Mouse (Mus musculus) CH12F3 (cell line): Measurements from ENCODE around the gene Krt10.

Experiments
- in situ Hi-C: fragments of 300-500 bp; cut with MboI; formaldehyde crosslinking; loops from 2 replicates; pipeline ENCODE4 v1.14.3; 2020; ENCODE audit warnings: low sequenced_read_pairs

Gene Krt10

DNA sequence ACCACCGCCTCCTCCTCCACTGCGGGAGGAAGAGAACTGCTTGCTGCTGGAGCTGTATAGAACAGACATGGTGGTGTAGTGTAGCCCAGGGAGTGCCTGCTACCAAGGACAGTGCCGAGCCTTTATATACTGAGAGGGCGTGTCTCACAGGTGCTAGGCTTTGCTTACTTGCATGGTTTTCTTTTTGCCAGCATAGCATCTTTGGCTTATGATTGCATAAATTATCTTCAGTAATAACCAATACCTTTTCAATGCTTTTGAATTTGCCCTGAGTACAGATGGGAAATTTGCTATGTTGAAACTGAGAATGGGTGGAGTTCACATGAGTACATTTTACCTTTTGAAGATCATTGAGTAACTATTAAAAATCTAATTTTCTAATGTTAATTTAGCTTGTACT is at the start of gene Krt10:
TSS of gene Krt10 (minus strand) at position 101 of the 400 bp plus-strand sequence.
- in situ Hi-C loops = no loop called here

DNA sequence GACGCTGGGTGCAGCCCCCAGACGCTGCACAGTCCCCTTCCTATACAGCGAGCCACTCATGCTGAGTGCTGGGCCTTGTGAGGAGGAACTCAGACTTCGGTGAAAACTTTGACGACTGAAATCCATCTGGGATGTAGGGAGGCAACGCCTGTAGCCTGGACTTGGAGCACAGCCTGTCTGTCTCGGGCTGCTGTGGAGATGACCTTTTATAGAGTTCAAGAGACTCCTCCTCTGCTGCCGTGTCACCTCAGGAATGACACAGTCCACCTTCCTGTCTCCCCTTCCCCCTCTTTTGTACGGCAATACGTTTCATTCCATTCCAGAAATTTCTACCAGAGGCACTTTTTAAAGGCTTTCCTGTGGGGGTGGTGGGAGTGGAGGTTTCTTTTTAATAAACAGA is 48.8 kb upstream of the Krt10 start, which contains the start of gene Krt20:
TSS of gene Krt20 (minus strand) at position 179 of the 400 bp plus-strand sequence.
- in situ Hi-C loops = no loop called here

DNA sequence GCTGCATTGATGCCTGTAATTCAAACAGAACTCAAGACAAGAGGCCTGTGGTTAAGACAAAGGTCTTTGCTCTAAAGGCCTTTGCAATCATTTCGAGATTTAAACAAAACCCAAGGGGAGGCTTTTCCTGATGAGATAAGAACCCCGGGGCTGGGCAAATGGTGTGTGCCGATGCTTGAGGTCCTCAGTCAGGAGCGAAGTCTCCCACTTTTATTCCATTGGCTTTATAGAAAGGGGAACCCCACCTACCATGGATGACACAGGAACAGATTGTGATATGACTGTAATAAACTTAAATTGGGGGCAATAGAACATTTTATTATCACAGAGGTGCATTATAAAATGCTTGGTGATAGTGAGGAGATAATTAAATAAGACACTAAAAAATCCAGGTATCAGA is 47.5 kb upstream of the Krt10 start:
- in situ Hi-C loops = no loop called here

DNA sequence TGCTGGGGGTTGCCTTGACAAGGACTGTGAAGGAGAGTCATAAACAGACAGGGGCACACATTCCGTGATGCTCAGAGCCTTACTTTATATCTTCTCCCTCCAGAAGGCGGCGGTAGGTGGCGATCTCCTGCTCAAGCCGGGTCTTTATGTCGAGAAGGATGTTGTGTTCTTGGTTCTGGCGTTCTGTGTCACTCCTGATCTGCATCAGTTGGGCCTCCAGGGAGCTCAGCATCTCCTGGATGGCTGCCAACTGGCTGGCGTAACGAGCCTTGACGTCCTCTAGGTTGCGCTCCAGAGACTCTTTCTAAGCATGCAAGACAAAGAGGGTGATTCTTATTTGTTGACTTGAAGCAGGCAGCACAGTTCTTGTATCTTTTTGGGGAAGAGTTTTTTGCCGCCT is 41.5 kb upstream of the Krt10 start:
- in situ Hi-C loops = no loop called here

DNA sequence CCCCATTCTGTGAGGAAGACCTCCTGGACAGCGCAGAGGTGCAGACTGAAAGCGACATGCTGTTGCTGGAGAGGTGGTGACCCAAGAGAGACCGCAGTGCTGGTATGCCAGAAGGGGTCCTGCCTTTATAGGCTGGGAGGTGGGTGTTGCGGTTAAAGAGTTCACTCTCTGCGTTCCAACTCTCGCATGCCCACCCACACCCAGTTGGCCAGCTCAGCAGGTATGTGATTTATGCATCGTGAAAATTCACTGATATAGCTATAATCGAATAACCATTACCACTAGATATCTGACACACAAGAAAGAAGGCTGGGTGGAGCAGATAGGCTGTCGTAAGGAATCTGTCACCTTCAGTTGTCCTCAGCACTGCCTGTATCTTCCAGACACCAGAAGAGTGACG is 33.0 kb upstream of the Krt10 start, which contains the start of gene Krt12:
TSS of gene Krt12 (minus strand) at position 101 of the 400 bp plus-strand sequence.
- in situ Hi-C loops = no loop called here

DNA sequence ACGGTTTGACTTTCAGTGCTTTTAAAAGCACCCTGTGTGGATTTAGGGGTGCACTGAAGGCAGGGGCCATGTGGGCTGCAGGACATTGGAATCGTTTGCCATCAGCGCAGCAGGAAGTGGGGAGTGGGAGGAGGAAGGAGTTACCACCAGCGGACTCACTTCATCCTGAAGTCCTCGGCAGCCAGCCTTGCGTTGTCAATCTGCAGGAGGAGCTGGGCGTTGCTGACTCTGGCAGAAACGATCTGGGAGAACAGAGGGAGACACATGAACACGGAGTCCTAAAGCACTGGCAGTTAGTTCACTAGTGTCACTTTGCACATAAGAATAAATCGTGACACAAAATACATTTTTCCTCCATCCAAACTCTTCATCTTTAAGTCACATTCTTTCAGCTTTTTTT is 31.4 kb upstream of the Krt10 start:
- in situ Hi-C loops = no loop called here

DNA sequence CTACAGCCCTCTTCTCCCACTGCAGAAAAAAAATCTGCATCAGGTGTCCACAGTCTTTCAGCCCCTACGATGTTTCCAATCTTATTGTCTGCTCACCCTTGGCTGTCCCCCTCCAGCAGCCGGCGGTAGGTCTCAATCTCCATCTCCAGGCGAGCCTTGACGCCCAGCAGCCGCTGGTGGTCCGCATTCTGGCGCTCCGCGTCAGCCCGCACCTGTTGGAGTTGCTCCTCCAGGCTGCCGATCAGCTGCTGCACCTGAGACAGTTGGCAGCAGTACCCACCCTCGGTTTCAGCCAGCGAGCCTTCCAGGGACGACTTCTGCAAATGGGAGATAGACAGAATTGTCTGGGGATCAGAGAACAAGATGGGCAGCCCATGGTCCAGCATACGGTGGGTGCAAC is 28.7 kb upstream of the Krt10 start:
- in situ Hi-C loops = no loop called here

DNA sequence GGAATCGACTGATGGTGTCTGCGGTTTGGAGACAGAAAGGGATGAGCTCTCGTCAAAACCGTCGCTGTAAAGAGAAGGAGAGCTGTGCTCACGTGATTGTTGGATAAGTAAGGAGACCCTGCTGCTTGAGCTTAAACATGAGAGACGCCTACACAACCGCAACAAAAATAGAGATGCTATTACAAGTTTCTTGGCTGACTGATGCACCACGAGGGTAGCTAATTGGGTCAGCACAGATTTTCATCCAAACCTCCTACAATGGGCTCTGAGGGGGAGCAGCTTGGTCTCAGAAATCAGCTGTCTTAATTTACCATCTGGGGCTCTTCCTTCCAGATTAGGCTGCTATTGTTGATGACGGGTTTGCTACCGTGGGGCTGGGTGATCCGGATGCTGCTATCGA is 27.7 kb upstream of the Krt10 start:
- in situ Hi-C loops = no loop called here

DNA sequence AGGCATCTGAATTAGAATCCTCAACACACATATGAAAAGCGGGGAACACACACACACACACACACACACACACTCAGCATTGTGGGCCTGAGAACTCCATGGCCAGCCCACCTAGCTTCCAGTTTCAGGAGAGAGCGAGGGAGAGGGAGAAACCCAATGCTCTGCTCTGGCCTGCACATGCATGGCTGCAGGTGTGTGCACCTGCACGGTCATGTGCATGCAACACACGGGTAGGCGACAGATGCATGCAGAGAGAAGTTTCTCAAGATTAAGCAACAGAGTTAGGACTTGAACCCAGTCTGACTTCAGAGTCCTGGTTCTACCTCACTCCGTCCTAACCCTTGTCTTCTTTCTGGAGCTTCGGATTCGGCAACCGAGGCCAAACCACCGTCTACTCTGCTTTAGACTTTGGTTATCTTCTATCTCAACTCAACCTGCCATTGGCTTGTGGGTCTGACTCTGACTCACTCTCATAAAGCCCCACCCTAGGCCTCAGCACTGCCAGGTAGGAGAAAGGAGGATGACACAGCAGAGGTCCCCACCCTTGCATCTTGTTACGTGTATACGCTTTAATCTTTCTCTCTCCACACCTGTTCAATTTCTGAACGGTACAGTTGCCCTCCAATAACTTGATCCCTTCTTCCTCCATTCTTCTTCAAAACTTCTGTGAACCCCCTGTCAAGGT is 25.4 kb upstream of the Krt10 start:
- in situ Hi-C loops = no loop called here

DNA sequence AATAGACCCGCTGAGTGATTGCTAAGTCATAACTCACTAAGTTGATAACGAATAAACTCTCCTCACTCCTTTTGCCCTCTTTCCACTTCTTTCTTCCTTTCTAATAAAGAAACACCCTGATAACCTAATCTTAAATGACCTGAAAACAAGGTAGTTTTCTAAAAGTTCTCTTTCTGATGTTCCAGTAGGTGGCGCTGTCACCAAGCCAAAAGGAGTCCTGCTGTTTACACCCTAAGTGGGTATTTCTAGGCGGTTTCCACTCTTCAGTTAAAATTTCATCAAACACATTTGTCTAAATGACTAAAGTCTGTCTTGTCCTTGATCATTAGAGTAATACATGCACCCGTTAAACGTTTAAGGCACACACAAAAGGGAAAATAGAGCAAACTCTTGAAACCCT is 24.1 kb upstream of the Krt10 start:
- in situ Hi-C loops = no loop called here

DNA sequence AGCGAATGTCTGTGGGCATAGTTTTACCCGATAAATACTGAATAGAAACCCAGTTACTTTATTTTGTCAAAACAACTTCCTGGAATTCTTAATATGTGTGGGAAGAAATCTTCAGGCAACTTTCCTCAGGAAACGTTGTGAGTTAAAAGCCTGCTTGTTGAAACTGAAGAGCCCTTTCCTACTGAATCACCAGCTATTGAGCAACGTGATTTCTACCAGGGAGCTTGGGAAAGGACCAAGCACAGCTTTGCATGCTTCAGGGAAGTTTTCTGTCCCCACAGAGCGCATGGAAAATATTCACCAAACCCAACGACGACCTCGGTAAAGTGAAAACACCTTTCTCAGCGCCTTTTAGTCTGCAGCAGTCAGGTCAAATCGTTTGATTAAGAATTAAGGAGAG is 17.0 kb upstream of the Krt10 start:
- in situ Hi-C loops = no loop called here

DNA sequence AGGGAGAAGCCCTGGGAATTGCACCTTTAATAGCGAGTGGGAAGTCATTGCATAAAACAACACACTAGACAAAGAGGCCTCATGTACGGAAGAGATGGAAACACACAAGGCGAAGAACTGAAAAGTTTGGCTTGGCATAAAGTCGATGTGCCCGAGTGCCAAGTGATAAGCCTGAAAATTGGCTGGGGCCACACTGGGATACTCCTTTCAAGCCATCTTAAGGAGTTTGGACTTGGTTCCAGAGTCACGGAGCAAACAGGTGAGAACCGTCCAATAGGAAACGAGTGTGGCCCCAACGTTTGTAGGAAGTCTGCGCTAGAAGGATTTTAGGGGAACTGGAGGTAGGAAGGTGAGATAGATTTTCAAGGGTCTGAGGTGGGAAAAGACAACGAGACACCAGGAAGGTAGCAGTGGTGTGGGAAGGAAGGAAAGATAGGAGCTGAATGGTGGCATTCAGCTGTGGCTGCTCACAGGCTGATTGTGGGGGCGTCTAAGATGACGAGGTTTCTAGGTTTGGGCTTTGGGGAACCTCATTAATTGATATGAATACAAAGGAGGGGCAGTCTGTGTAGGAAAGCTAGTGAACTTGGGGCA is 10.9 kb upstream of the Krt10 start:
- in situ Hi-C loops = no loop called here

DNA sequence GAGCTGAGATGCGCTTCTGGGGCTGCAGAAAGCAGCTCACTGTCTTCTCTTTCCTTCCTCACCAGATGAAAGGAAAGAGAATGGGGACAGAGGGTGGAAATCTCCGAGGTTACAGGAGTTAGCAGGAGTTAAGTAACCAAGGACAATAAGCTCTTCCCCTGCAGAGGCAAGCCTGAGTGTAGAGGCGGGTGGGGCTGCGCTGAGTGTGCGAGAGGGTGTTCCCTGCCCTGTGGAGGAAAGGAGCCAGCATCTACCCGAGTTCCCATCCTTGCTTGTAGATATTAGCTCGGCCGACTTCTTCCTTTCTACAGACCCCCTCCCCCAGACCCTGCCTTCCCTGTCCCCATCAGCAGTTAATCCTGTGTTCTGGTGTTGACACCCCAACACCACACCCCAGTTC is 9.7 kb upstream of the Krt10 start:
- in situ Hi-C loops = no loop called here

DNA sequence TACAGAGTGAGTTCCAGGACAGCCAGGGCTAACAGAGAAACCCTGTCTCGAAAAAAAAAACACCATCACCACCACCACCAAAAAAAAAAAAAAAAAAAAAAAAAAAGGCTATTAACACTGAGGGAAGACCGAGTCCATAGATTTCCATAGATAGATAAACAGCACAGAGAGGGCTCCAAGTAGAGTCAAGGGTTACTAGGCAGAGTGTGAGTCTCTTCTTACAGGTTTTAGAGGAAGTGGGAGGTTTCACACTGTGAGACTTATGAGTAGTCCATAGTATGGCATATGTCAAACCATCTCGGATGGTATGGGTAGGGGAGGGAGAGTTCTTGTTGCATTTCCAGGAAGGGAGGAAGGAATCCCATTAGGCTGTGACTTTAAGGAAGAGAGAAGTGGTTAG is 8.9 kb upstream of the Krt10 start:
- in situ Hi-C loops = no loop called here

DNA sequence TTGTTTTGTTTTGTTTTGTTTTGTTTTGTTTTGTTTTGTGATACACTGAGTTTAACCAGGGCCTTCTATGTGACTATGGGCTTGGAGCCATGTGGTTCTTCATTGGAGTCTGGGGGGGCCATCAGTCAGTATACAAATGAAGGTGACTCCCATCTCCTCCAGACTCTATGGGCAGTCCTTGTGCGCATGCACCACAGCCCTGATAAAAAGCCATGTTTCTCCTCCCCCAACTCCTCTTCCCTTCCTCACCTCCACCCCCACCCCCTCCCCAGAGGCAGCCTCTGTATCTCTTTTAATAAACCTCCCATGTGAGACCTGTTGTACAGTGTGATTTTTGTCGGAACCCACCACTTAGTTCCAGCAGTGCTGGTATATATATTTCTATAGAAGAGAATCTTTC is 7.5 kb upstream of the Krt10 start:
- in situ Hi-C loops = no loop called here

DNA sequence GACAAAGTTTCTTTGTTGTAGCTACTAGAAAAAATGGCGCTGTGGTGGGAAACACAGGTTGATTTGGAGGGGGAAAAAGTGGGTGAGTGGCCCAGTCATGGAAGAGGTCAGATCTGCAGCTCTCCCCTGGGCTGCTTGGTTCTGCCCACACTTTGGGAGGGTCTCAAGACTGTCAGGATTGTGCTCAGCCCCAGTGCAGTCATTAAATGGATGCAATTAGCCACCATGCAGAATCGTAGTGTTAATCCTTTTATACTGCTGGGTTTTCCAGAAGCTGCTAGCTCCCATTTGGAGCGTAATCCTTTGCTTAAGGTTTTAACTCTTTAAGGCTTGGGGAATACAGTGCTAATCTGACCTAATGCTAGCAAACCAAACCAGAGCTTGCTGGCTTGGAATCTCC is 6.9 kb upstream of the Krt10 start:
- in situ Hi-C loops = no loop called here

DNA sequence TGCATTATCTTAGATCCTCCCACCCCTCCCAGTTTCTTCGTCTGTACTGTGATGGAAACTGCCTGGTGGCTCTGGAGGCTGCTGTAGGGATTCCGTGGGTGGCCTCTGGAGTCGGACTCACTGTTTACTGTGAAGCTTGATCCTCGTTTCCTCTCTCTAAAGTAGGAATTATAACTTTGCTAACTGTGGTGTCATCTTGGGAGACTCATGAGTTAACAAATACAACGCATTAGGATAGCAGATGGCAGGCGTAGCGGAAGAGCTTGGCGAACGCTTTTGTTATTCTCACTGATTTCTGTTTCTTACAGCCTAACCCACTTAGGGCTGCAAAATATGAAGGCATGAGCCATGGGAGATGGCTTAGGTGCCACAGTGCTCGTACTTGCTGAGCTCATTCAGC is 3.3 kb upstream of the Krt10 start:
- in situ Hi-C loops = no loop called here

DNA sequence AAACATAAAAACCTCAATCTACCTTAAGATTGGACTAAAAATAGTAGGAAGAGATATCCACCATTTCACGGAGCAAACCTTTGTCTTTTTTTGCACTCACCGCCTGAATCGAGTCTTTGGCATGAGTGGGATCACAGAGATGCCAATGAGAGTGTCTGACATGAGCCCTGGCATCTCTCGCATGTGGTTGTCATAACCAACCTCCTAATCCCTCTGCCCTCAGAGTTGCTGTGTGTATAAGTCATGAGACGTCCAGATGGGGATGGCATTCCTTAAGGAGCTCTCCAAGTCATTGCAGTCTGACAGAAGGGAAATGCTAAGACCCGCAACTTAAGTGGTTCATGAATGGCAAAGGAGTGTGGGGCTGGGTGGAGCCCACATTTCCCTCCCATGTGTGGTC is 2.2 kb upstream of the Krt10 start:
- in situ Hi-C loops = no loop called here

DNA sequence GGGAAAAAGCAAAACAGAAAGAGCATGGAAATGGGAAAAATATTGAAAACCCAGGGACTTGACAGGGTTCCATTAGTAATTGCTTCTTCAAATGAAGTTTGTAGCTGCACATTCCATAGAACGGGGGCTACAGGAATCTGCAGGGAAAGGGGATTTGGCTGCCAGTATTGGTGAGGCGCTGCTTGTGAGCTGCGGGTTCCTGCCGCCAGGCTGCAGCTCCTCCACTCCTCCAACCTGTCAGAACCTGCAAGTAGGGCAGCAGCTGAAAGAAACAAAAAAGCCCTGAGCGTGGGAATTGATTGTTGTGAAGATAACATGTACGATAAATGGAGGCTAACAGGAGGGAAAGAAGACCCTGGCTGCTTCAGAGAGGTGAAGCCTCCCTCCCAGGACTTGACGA is 1.7 kb upstream of the Krt10 start:
- in situ Hi-C loops = no loop called here

DNA sequence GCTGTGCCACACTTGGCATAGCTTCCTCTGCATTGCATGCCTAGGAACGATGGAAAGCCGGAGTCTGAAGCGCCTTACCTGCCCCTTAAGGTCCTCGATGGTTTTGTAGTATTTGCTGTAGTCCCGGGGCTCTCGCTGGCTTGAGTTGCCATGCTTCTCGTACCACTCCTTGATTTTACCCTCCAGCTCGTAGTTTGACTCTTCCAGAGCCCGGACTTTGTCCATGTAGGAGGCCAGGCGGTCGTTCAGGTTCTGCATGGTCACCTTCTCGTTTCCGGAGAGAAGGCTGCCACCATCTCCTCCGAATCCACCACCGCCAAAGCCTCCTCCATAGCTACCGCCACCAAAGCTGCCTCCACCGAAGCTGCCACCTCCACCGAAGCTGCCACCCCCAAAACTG is 503 bp downstream of the Krt10 start:
- in situ Hi-C loops = no loop called here

DNA sequence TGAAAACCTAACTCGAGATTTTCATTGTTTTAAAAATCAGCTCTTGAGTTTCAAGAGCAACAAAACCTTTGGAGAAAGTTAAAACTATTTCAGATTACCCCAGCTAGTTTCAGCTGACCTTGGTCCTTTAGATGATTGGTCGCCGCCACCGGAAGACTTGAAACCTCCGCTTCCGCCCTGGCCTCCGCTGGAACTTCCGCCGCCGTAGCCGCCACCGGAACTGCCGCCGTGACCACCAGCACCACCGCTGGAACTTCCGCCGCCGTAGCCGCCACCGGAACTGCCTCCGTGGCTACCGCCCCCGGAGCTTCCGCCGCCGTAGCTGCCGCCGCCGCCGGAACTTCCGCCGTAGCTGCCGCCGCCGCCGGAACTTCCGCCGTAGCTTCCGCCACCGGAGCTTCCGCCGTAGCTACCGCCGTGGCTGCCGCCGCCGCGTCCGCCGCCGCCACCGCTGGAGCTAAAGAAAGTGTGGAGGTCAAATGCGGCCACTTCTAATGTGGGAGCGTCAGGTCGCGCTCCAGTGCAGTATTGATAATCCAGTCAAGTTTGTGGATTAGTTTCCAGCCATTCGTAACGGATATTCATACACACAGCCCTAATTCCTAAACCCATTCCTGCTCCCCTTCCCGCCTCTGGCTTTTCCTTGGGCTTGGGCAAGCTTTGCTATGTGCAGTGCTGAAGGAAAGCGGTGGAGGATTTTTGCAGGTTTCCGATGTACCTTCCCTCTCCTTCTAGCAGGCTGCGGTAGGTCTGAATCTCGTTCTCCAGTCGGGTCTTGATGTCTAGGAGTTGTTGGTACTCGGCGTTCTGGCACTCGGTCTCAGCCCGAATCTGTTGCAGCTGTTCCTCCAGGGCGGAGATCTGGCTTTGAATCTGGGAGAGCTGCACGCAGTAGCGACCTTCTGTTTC is 3.1 kb downstream of the Krt10 start:
- in situ Hi-C loops = no loop called here

DNA sequence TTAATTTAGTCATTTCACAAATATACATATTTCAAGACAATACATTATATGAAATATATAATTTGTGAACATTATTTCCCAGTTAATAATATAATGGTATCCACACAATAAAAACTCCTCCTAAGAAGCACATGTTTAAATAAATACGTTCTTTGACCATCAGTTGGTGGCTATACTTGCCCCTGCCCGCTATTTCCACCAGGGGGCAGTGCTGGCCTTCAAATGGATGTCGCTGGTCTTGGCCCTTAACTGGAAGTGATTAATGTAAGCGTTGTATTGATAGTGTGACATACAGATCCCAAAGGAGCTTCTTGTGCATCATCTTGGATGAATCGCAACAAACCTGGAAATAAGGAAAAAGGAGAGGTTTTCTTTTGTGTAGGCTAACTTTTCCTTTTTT is 9.6 kb downstream of the Krt10 start:
- in situ Hi-C loops = no loop called here
